Mouse (Mus musculus) lung, adult 2 months (tissue): ENCODE data around the gene Bcar1.

Source experiments
- CTCF ChIP-seq: fragments of 200-500 bp; IDR thresholded peaks from 2 replicates; pipeline ENCODE4 v1.5.1; 2011; ENCODE audit warnings: mild to moderate bottlenecking, low read length, control low read depth; ENCODE audit not compliant: insufficient read depth
- POLR2A ChIP-seq: fragments of 200-500 bp; IDR thresholded peaks from 2 replicates; pipeline ENCODE4 v1.6.1; 2011; ENCODE audit warnings: low read depth, mild to moderate bottlenecking, control low read depth, low read length, borderline replicate concordance; ENCODE audit errors: extremely low read depth

DNA sequence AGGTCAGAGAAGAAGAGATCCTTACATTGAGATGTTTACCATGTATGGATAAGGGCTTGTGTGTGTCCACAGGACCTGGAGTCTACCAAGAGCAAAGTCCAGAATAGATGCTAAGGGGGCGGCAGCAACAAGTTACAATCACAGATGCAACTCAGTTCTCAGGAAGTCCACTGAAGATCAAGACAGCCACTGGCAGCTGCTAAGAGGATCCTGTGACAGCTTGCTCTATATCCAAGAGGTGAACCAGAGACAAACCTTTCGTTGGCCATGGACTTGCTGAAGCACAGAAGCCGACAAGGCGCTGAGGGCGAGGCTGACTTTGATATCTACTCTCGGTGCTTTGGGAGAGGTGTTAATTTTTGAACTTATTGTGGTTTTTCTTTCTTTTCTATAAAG lies 28.0 kb upstream of the Bcar1 start:
- TF ChIP-seq POLR2A (no peak), CTCF (no peak)
